22 mouse cellular contexts compared by ENCODE assay signal in the genomic region with DNA sequence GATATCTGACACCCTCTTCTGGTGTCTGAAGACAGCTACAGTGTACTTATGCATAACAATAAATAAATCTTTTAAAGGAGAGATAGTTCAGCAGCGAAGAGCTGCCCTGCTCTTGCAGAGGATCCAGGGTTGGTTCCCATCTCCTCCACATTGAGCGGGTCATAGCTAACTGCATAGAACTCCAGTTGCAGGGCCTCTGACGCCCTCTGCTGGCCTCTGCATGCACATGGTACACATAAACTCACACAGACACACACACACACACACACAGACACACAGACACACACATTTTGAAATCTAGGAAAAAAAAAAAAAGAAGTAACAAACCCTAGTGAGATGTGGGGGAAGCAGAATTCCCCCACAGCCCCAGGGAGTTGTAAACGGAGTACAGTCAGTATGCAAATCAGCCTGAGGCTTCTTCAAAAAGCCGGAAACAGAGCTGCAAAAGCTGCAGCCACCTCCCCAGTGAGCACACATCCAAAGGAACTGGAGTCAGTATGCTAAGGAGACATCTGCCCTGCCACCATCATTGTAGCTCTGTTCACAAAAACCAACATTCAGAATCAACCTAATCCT. TPM values are rescaled to one million over a fixed set of nuclear protein-coding genes. Genes with fewer than 3 reads are reported as not detected.
DNase-seq lines count a peak whose midpoint lies in the region; ATAC-seq and TF ChIP-seq lines count a peak whose summit lies in the region.
"Had no signal": no experiment of that assay in that cellular context is flagged by ENCODE, and none has a peak within 500 bp of the region (broad histone marks: within the 10 kb centered on the region; RNA-seq: fewer than 3 reads in every experiment).

No protein-coding gene starts in this region.

- no peak for ATAC-seq in intestine, postnatal 0 days
- ATAC-seq in intestine, embryonic 16.5 days: no peak
- ATAC-seq: CD4-positive, CD25-positive, alpha-beta regulatory T cell, adult 4 months; forebrain, embryonic 13.5 days; forebrain, postnatal 0 days; hindbrain, postnatal 0 days had no signal

- TF ChIP-seq POLR2A in testis, adult 2 months (IDR thresholded peaks at IDR 0.05; ENCODE audit: control insufficient read depth, low read depth, low read length): no peak

- WGBS in intestine, postnatal 0 days: 85% methylated on average over 5 of the region's 5 CpGs
- 85% methylated on average over 5 of the region's 5 CpGs for WGBS in intestine, embryonic 16.5 days

- no peak for DNase-seq in testis, postnatal 10 days (ENCODE audit: low spot score)
- peak; percentile 57 for DNase-seq in splenic B cell, adult 2 months (ENCODE audit: low read depth, low spot score)
- no peak for DNase-seq in embryo, embryonic 10 days (ENCODE audit: low spot score)
- no peak for DNase-seq in layer of hippocampus, adult 2 months (ENCODE audit: low spot score in 2 of 2)
- DNase-seq: adrenal gland, postnatal 10 days; B cell, adult 2 months; cerebellum, adult 11-12 months; cerebellum, adult 9-10 months; cerebellum, postnatal 25 days; forebrain, postnatal 0 days; gastrocnemius, postnatal 14 days; heart, adult 2 months; heart, postnatal 14 days had no signal

- no peak overlapping the region for H3K27ac ChIP-seq in intestine, postnatal 0 days (ENCODE audit: low read depth, low read length)
- no peak overlapping the region for H3K27ac ChIP-seq in intestine, embryonic 16.5 days (ENCODE audit: low read length)
- H3K27ac ChIP-seq in testis, adult 2 months (ENCODE audit: control insufficient read depth, insufficient read depth, low read depth, low read length): no peak overlapping the region
- H3K27ac ChIP-seq in layer of hippocampus, adult 2 months: no peak overlapping the region
- H3K27ac ChIP-seq: forebrain, embryonic 13.5 days; heart, adult 2 months; heart, embryonic 15.5 days; hindbrain, embryonic 13.5 days; hindbrain, postnatal 0 days had no signal

- H3K4me1 ChIP-seq in intestine, postnatal 0 days (replicated peaks; ENCODE audit: control insufficient read depth, insufficient read depth, low read length): 0 out of 2 replicates have a peak, but pooled peaks cover under 1% of the 10 kb centered on the region
- H3K4me1 ChIP-seq in intestine, embryonic 16.5 days (ENCODE audit: control insufficient read depth, insufficient read depth, low read length): peaks cover 10% of the 10 kb centered on the region
- peaks cover 11% of the 10 kb centered on the region for H3K4me1 ChIP-seq in testis, adult 2 months (ENCODE audit: control insufficient read depth, insufficient read depth, low read length)

- peaks cover 6% of the 10 kb centered on the region; the same call in 1 of the 2 replicates for H3K36me3 ChIP-seq in intestine, postnatal 0 days (ENCODE audit: control insufficient read depth, insufficient read depth)
- peaks cover 17% of the 10 kb centered on the region for H3K36me3 ChIP-seq in intestine, embryonic 16.5 days (ENCODE audit: control insufficient read depth, insufficient read depth, low read length)
- H3K36me3 ChIP-seq in testis, adult 2 months (ENCODE audit: control insufficient read depth, insufficient read depth, low read length): no peaks in the 10 kb centered on the region
- H3K36me3 ChIP-seq in splenic B cell, adult 2 months (ENCODE audit: control insufficient read depth, insufficient read depth, low read length, poor library complexity, severe bottlenecking): peaks cover 5% of the 10 kb centered on the region; the same call in 1 of the 2 replicates
- H3K36me3 ChIP-seq: hindbrain, embryonic 13.5 days had no signal

- H3K9me3 ChIP-seq in intestine, postnatal 0 days (ENCODE audit: control insufficient read depth): no peaks in the 10 kb centered on the region
- peaks cover 11% of the 10 kb centered on the region for H3K9me3 ChIP-seq in intestine, embryonic 16.5 days (ENCODE audit: control insufficient read depth, low read length)
- H3K9me3 ChIP-seq: hindbrain, embryonic 13.5 days had no signal

- H3K4me2 ChIP-seq in intestine, postnatal 0 days (replicated peaks; ENCODE audit: low read depth): no peak overlapping the region
- no peak overlapping the region for H3K4me2 ChIP-seq in intestine, embryonic 16.5 days (ENCODE audit: low read depth, low read length)
- H3K4me2 ChIP-seq: forebrain, embryonic 13.5 days; heart, embryonic 11.5 days; heart, embryonic 15.5 days; hindbrain, embryonic 13.5 days had no signal

- peak; percentile 51 for TF ChIP-seq CTCF in intestine, postnatal 0 days (IDR thresholded peaks at IDR 0.05; ENCODE audit: low read depth)
- peak; percentile 37; the same call in 1 of the 2 replicates for TF ChIP-seq CTCF in testis, adult 2 months (IDR thresholded peaks at IDR 0.05; ENCODE audit: control insufficient read depth, insufficient read depth, insufficient replicate concordance, low read depth, low read length)
- no peak for TF ChIP-seq CTCF in layer of hippocampus, adult 2 months (conservative IDR thresholded peaks at IDR 0.05)

- H3K27me3 ChIP-seq in intestine, postnatal 0 days (replicated peaks; ENCODE audit: control insufficient read depth, insufficient read depth, low read length): no peaks in the 10 kb centered on the region
- no peaks in the 10 kb centered on the region; the same call in 1 of the 2 replicates for H3K27me3 ChIP-seq in intestine, embryonic 16.5 days (replicated peaks; ENCODE audit: control insufficient read depth, insufficient read depth, low read length)
- no peaks in the 10 kb centered on the region for H3K27me3 ChIP-seq in testis, adult 2 months (ENCODE audit: control insufficient read depth, insufficient read depth, low read length)
- H3K27me3 ChIP-seq in splenic B cell, adult 2 months (ENCODE audit: control insufficient read depth, insufficient read depth, low read length, poor library complexity, severe bottlenecking): no peaks in the 10 kb centered on the region

- H3K4me3 ChIP-seq in intestine, postnatal 0 days (ENCODE audit: low read depth, low read length): no peak overlapping the region
- H3K4me3 ChIP-seq in intestine, embryonic 16.5 days (ENCODE audit: low read length): no peak overlapping the region
- no peak overlapping the region for H3K4me3 ChIP-seq in testis, adult 2 months (ENCODE audit: control insufficient read depth, low read depth, low read length)
- H3K4me3 ChIP-seq in layer of hippocampus, adult 2 months: no peak overlapping the region
- H3K4me3 ChIP-seq: forebrain, embryonic 13.5 days; heart, adult 2 months; heart, embryonic 15.5 days; hindbrain, embryonic 13.5 days had no signal

- H3K9ac ChIP-seq in intestine, postnatal 0 days (ENCODE audit: low read depth, low read length): no peak overlapping the region
- H3K9ac ChIP-seq in intestine, embryonic 16.5 days (ENCODE audit: low read depth, low read length): no peak overlapping the region
- H3K9ac ChIP-seq: forebrain, embryonic 13.5 days; forebrain, postnatal 0 days; heart, embryonic 15.5 days; hindbrain, embryonic 13.5 days had no signal

RNA-seq across cellular contexts. Expression of a gene that starts 11.2 kb away (rescaled TPM):
- 16.9 and 18.7 TPM in 2 replicates for polyA plus RNA-seq in intestine, postnatal 0 days (2015; fragmentation: Nextera tagmentation; extraction: Ambion mirVana)
- polyA plus RNA-seq in intestine, embryonic 16.5 days (2015; fragmentation: Nextera tagmentation; extraction: Ambion mirVana): 40.2 and 42.3 TPM in 2 replicates
- polyA plus RNA-seq in testis, adult 2 months (2012; rRNA removed): 1.0 and 1.6 TPM in 2 replicates
- total RNA-seq in layer of hippocampus, adult 2 months (2021): 10 to 100 TPM; 11.8 to 14.0 TPM
